Mouse (Mus musculus) Muller cell, postnatal 12 days (primary cell): Measurements from ENCODE around the gene Cdca7.

Experiments
- DNase-seq: peaks from one replicate; pipeline ENCODE4 v3.0.0-alpha.2; 2015; ENCODE audit errors: inconsistent ontology term

Cdca7 gene

DNA sequence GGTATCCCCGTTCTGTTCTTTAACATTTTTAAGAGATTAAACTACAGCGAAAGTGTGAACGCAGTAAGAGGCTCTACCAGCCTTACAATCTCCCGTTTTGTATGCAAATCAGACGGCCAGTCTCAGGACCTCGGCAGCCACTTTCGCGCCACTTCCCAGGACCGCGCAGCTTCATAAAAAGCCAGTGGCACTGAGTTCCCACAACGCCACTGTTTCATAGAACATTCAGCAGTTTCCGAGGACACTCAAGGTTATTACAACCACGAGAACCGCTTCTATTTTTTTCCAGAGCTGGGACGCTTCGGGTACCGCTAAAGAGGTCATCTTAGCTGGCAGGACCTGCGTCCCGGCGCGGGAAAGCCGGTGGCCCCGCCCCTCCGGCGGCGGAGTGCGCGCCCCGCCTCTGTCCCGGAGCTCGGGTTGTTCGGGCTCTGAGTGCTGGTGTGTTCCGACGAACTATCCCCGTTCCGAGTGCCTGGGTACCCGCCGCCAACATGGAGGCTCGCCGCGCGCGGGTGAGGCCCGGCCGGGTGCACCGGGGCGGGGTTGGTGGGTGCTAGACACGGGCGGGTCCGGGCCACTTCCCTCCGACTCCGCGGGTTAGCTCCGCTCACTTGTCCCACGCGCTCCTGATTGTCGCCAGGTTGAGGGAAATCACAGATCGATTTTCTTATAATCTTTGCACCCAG, at the start of gene Cdca7:
TSS of gene Cdca7 (plus strand) at position 363 of the 689 bp plus-strand sequence.
- DNase-seq: peak; percentile 85

DNA sequence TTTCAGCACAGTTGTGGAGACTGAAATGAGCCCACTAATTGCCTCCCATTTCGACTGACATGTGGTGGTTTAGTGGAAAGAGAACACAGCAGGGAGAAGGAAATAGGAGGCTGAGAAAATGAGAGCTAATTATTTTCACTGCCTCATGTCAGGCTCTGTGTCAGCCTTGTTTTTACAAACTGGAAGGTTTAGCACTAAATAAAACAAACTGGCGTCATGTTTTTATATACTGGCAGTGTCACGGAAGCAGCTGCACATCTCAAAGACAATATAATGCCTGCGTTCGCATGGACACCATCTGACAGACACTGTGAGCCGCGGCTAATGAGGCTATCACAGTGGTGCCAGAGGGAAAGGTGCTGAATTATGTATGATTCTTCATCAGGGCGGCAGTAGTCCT, 49.2 kb upstream of the Cdca7 start:
- DNase-seq: peak; percentile 42

DNA sequence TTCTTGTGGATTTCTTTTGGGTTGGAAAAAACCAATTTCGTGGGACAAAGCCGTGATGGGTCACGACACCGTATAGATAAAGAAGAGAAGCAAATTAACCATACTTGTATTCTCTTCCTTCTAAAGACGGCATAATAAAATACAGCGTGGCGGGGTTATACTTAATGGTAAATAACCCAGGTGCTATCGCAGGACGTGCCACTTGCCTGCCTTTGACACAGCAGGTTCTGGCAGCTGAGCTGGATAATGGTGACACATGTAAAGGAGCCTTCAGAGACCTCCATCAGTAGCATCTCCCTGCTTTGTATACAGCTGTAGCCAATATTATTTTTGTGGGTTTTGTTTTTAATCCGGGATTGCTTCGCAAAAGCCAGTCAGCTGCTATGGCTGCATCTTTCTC, 48.7 kb upstream of the Cdca7 start:
- DNase-seq: no peak

DNA sequence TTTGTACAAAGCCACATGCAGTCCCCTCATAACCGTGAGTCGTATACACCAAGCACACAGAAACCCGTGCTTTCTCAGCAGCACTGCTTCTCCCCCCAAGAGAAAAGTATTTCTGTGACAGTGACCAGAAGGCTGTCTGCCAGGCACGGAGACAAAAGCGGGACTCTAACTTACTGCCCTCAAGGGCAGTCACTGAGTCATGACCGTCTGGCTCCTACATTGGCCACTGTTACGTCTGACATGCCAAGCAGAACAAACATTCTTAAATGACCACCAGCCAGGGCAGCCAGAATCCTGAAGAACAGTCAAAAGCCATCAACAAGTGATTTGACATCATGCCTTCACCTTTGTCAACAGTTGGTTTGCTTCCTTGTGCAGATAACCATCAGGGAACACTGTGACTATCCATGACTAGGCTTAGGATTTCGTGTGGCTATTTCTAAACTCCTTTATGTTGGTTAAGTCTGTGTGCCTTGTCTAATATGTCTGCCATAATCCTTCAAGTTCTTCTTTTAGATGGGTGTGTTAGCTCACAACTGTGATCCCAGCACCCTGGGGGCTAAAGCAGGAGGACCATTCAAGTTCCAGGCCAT, 36.9 kb upstream of the Cdca7 start:
- DNase-seq: peak; percentile 58

DNA sequence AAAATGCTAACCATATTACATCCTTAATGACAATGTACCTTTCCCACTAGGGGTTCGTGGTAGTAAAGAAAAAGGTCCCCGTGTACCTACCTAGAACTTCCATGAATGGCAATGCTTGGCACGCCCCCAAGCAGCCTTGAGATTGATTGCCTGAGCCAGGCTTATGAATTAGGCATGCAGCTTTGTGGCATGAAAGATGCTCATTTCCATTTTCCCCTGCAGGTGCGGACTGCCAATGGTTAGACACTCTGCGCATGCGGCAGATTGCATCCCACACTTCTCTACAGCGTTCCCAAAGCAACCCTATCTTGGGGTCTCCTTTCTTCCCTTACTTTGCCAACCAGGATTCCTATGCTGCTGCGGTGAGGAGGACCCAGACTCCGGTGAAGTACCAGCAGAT, 34.9 kb upstream of the Cdca7 start:
- no peak for DNase-seq

DNA sequence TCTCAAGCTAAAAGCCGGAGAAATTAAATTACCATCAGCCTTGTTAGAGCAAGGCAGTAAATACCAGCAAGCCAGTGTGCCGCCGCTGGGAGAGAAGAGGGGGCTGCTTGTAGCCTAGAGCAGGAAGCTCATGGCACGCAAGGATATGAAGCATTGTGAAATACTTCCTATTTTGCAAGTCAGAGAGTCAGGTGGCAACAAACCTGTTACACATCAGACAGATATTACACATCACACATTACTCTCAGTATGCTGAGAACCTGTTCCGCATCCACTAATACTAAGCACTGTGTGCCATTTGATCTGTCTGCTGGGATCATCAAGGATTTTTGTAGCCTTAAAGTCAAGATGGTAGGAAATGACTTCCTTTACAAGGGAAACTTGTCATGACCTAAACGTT, 33.1 kb upstream of the Cdca7 start:
- DNase-seq: no peak

DNA sequence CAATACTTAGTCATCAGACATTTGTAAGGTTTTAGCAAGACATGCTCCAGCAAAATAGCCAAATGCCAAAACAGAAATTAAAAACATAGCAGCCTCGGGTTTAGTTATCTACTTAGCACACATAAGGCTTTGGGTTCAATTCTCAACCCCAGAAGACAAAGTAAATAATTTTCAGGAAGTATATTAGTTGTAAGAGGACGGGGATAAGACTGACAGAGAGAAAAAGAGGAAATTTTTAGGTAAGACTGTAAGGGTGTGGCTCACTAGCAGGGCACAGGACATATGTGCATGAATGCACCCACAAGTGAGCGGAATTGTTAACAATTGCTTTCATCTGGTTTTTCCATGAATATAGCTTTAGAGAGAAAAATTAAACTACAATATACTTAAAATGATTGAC, 32.0 kb upstream of the Cdca7 start:
- DNase-seq: no peak

DNA sequence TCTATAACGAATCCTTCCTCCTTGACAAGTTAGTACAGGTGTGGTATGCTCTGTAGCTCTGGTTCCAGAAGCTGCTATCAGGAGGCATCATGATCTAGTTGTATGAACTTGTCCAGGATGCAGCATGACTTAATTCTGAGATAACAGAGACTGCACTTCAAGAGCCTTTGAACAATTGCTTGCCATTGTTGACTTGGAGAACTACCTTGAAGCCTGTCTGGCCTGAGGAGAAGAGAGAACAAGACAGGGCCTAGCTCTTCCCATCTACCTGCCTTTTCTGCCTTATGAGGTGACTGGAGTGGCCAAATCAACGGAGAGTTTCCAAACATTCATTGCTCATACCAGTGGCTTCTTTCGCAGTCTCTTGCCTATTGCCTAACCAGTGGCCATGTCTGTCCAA, 29.9 kb upstream of the Cdca7 start:
- no peak for DNase-seq

DNA sequence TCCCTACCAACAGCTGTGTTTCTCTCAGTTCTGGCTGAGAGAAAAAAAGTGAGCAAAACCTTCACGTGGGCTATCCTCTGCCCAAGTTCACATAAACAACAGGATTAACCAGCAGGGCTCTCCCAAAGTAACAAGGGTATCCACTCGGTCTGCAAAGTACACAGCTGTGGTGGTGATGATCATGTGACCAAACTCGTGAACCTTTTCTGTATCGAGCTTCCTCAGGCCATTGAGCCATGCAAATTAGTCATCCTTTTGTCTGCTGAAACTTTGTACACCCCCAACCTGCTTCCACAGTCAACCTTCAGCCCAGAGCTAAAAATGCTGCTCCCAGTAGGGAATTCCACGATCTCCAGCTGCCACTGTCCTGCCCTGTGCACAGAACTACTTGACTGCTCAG, 29.3 kb upstream of the Cdca7 start:
- DNase-seq: peak; percentile 47

DNA sequence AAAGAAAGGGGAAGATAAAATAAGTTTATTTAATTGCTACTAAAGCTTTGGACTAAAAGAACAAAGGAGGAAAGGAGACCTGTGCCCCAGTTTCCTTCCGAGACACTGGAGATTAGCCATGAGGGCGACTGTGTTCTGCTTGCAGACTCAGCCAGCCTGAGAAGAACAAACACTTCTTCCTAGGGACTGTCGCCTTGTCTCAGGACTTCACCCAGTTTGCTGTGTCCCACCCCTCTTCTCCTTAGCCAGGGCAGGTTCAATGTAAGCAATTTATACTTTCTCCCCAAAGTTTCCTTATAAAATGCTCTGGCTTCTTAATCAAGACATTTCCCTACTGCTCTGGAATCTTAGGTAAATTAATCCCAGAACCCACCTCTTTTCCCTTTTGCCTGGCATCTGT, 22.4 kb upstream of the Cdca7 start:
- no peak for DNase-seq

DNA sequence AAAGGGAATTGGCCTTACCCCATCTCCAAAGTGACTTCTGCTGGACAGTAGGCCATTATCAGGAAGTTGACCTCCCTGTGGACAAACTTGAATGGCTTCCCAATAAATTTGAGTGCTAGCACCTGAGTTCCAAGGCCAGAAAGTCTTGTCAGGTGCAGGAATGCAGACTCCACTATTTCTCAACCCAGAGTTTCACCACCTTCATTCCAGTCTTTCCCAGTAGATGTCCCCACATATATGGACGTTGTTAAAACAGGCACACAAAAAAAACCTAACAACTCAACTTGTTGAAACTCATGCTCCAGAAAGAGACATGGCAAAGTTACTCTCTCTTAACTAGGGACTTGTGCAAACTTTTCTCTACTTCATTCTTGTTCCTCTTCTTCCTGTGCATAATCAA, 19.8 kb upstream of the Cdca7 start:
- no peak for DNase-seq

DNA sequence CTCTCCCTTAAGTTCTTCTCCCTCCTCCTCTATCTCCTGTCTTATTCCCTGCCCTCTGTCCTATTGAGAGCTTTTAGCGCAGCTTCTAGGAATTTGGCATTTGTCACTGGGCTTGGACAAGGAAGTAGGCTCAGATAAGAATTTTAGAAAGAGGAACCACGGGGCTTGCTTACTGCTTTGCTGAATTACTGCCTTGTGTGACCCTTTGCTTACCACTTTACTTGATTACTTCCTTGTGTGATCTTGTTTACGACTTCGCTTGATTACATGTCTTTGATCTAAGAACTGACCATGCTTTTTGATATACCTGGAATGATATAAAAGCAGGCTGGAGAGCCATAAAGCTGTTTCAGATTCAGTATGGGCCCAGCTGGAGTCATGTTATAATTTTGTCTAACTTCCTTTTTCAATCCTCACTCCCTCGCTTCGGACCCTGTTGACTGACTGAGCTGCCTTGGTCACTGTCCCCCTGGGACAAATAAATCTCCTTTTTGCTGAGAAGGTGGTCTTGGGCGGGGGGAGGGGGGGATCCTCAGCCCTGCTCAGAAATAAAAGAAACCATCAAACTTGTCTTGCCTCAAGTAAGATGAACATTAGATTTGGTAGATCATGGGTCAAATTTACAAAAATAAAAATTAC, 11.5 kb upstream of the Cdca7 start:
- no peak for DNase-seq

DNA sequence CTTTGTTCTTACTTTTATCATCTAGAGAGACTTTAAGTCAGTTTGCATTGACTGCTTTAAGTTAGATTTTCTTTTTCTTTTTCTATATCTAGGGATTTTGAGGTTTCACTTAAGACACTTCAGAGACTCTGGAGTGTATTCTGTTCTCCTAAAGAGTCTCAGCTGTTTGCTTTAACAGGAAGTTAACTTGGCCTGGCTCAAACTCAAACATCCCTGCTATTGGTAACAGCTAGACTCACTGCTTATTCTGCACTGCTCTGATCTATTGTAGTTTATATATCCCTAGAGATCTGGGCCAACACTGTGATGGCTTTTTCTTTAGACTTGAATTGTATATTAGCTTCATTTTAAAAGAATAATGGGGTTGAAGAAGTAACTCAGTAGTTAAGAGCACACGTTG, 8.4 kb upstream of the Cdca7 start:
- no peak for DNase-seq

DNA sequence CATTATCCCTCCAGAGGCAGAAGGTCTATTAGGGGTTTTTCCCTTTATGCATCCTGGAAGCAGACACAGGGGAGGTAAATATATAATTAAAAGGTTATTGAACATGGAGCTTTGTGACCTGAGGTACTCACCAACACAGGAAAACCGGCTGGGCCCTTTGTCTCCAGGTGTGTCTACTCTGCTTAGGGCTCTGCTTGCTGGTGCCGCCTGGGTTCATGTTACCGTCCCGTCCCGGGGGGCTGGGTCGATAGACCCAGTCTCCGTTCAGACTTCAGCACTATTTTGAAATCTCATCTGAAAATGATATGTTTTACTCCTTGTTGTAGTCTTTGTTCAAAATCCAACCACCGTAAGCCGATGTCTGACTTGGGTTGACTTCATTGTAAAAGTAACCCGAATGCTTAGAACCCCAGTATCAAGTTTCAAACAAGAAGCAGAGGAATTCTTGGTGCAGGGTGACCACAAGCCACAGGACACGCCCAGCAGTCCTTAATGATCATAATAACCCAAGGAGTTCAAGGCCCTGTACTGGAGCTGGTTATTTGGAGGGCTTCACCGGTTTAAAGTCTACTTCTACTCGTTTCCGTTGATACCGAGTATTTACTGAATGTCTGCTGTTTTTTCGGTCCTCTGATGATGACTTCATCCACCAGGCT, 4.4 kb upstream of the Cdca7 start:
- no peak for DNase-seq

DNA sequence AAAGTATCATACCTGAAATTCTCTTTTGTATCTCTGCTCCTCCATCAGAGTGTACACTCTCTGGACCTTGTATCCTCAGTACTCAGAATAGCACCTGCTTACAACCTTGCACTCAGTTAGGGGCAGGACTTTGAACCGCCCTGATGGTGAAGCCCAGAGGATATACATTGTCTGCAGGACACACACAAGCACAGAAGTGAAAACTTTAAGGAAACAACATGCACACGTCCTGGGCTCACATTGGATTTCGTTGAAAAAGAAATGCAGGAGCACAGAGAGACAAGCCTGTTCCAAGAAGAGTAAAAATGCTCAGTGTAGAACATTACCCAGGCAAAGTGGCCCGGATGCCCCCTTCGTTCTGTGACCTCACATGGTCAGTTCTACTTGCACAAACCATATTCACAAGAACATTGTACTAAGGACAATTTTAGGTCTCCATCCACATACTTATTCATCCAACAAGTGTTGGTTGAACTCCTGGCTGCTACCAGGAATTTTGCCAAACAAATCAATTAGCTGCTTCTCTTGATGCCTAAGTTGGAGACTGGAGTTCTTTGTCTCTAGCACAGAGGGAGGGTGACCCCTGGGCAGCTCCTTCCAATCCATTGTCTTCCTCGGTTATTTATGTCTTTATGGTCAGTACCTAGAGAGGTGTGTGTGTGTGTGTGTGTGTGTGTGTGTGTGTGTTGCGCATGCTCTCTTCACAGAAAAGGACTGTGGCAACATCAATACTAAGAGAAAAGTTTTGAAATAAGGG, 1.2 kb upstream of the Cdca7 start:
- peak; percentile 61 for DNase-seq

DNA sequence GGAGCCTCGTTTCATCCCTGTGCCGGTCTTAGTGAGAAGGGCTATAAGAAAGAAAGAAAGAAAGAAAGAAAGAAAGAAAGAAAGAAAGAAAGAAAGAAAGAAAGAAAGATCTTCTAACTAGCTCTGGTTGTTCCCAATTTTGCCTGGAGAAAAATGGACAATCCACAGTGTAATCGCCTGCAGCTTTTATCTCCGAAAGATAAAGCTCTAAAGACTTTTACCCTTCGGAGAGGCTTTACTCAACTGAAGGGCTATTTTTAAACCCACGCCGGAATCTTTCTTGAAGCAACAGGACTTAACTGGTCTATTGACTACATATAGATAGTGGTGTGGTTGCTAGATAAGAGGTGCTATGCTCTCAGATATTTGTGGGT, 549 bp upstream of the Cdca7 start:
- DNase-seq: no peak

DNA sequence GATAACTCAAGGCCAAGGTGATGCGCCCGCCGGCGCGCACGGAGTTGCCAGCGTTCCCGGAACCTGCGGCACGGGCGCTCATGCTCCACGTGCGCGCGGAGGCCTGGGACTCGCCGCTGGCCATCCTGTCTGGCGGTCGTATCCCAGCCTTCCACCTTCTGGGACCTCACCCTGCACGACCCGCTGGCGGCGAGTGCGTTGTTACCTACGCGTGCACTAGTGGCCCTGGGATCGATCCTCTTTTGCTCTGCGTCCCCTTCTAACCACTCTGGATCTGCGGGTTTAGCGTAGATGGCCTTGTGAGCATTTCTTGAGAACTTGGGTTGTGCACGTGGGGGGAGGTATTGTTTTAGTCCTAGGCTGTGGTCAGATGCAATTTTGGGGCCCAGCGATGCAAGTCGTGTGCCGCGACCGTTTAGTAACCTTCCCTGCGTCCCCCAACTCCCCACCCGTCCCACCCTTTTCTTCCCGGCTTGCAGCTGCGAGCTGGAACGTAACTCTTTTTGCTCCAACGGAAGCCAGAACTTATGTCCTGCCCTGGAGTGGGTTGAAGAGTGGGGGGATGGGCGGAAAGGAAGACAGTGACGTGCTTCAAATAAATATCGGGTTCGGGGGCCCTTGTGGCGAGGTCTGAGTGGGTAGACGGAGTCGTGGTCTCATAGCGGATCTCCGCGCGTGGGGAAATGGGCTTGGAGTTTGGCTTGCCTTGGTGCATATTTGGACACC, 690 bp downstream of the Cdca7 start:
- no peak for DNase-seq

DNA sequence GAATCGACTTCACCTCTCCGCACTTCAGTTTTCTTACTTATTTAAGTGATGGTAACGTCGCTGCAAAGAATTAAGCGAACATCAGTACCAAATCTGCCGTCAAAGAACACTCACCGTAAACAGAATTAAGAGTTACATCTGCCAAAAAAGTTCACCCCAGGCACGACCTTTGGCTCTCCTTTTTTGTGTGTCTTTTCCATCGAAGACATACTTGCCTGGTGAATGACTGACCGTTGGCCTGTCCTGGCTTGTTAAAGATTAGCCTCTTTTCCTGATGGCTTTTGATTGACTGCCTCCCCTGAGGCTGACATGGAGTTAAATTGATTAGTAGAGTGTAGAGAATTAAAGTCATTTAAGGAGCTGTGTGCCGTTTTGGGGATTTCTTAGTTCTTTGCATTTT, 1.3 kb downstream of the Cdca7 start:
- no peak for DNase-seq

DNA sequence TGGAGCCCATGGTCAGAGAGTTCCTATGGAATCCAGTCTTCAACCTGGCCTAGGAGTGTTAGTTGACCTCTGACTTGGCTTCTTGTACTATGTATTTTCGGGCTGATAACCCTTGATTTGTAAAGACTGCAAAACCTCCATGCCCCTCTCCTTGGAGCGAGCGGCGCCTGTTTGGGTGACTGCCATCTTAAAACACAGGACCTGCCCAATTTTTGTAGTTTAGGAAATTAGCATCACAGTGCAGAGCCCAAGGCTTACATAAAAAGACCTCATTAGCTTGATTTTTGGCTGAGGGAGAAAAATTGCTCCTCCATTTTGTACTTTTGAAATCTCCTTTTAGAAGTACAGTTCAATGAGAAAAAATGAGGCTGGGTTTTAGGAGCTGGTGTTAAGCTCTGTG, 2.2 kb downstream of the Cdca7 start:
- no peak for DNase-seq

DNA sequence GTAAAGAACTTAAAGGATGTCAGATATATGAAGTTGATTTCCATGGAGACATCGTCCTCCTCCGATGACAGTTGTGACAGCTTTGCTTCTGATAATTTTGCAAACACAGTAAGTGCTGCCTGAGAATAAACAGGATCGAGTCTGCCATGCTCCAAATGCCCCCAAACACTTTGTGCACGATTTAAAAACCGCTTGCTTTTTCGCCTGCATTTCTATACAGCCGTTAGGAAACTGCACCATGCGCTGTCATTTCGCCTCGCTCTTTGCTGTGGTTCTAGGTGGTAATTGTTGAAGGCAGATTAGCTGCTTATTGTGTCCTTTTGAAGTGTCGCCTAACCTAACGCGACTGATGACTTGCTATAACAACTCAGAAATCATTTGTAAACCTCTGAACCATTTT, 3.0 kb downstream of the Cdca7 start:
- DNase-seq: no peak

DNA sequence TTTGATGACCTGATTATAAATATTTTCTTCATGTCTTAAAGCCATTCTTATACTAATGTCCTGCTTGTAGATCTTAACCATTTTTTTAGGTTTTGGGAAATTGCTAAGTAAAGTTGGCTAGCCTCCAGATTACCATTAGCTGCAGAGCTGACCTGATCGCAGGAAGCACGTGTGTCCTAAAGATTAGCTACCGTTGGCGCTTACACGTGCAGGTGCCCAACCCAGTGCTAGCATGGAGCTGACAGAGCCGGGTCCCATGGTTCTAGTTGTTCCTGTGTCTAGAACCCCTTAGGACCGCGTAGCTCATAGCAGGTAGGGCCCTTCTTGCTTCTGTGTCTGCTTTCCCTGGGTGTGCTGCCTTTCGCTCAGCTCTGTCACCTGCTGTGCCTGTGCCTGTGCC, 3.9 kb downstream of the Cdca7 start:
- DNase-seq: no peak

DNA sequence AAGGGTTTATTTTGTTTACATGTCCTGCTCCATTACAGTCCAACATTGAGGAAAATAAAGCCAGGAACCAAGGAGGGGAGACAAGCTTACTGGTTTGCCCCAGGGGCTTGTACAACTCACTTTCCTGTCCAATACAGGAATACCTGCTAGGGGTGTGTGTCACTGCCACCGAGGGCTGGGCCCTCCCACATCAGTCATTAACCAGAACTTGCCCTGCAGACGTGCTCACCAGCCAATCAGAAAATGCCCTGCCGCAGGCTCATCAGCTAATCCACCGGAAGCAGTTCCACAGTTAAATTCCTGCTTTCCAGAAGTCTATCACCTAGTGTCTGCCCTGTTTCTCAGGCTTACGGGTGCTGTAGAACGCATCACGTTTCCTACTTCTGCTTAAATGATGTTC, 15.7 kb downstream of the Cdca7 start:
- DNase-seq: no peak
